Mouse (Mus musculus) G1E (cell line): Measurements from ENCODE around the gene Gm11549.

Source experiments
- CTCF ChIP-seq: IDR thresholded peaks from 2 replicates; pipeline ENCODE4 v1.5.1; 2012; ENCODE audit warnings: low read depth, low read length, inconsistent platforms, mixed read lengths
- GATA1 ChIP-seq: IDR thresholded peaks from 2 replicates; pipeline ENCODE4 v1.6.1; 2012; ENCODE audit warnings: borderline replicate concordance, low read length, inconsistent platforms, mixed read lengths
- GATA2 ChIP-seq: IDR thresholded peaks from 2 replicates; pipeline ENCODE4 v1.6.1; 2012; ENCODE audit warnings: low read depth, low read length, inconsistent platforms, borderline replicate concordance
- POLR2AphosphoS5 ChIP-seq: IDR thresholded peaks from 2 replicates; pipeline ENCODE4 v1.6.1; 2012; ENCODE audit warnings: low read depth, low read length, inconsistent platforms; ENCODE audit not compliant: insufficient replicate concordance
- TAL1 ChIP-seq: conservative IDR thresholded peaks from 2 replicates; pipeline ENCODE4 v1.6.1; 2012; ENCODE audit warnings: low read depth, low read length, inconsistent platforms, mixed read lengths

DNA sequence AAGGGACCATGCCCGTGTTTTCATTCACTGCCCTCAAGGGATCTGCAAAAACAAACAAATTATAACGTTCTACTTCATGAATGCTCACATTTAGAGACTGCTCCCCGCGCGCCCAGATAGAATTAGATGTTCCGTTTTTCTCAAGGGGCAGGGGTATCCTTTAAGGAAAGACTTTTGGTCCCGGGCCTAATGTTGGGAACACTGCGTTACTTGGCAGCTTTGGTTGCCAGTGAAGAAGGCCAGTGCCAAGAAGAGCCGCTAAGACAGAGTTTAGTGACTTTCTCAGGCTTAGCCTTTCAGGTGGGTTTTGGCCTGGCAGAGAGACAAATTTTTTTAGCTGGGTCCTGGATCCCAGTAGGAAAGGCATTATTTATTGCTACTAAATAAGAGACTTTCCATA, 25.3 kb downstream of the Gm11549 start:
- TF ChIP-seq CTCF (no peak), POLR2AphosphoS5 (no peak), TAL1 (no peak), GATA1 (no peak), GATA2 (no peak)
